Mouse (Mus musculus): Measurements from ENCODE around the gene Rimbp3. TPM values are rescaled to one million over a fixed set of nuclear protein-coding genes. Genes with fewer than 3 reads are reported as not detected.

Gene Rimbp3
- total RNA-seq, 1 experiment = 2.9 TPM

DNA sequence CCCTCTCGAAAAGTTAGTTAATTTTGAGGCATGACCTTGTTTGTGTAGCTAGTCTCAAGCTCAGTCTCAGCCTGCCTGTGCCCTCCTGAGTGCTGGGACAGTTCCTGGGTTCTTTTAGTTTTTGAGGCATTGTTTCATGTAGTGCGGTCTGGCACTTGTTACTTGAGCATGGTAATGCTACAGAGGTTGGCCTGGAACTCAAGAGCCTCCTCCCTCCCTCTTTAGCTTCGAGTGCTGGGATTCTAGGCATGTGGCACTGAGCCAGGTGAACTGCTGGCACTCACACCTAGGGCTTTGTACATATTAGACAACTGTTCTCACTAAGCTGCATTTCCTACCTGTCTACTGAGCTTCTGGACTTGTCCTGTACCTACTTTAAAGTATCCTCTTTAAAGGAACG, 39.3 kb downstream of the Rimbp3 start:
- Histone ChIP-seq H3K9ac (ENCODE audit: insufficient read depth, low read depth, low read length, poor library complexity, severe bottlenecking) (no peak overlapping the region; the same call in 1 of the 2 replicates), H3K4me1 (ENCODE audit: control insufficient read depth in 2 of 2, insufficient read depth in 2 of 2, low read length in 2 of 2, poor library complexity in 1 of 2) (peaks cover 39 to 56% of the 10 kb centered on the region in 2 experiments), H3K36me3 (ENCODE audit: control insufficient read depth, insufficient read depth, low read length, poor library complexity, severe bottlenecking) (no peaks in the 10 kb centered on the region), H3K27ac (ENCODE audit: insufficient read depth, low read depth, low read length, poor library complexity, severe bottlenecking) (no peak overlapping the region), H3K4me3 (ENCODE audit: insufficient read depth in 1 of 2, low read depth in 1 of 2, low read length in 2 of 2, poor library complexity in 1 of 2, severe bottlenecking in 1 of 2) (no peak overlapping the region), H3K9me3 (ENCODE audit: control insufficient read depth, insufficient read depth, low read depth, low read length) (no peaks in the 10 kb centered on the region)
- TF ChIP-seq MAFK (IDR thresholded peaks at IDR 0.05; ENCODE audit: insufficient read depth, low read depth, low read length) = no peak
- no peak for TF ChIP-seq CHD2 (IDR thresholded peaks at IDR 0.05; ENCODE audit: low read depth, low read length)
- no peak for TF ChIP-seq ZC3H11A (IDR thresholded peaks at IDR 0.05; ENCODE audit: borderline replicate concordance, low read depth, low read length)
- no peak for TF ChIP-seq ZNF384 (IDR thresholded peaks at IDR 0.05; ENCODE audit: low read depth, low read length)
- no peak for TF ChIP-seq HCFC1 (IDR thresholded peaks at IDR 0.05; ENCODE audit: borderline replicate concordance, insufficient read depth, low read length)
- DNase-seq (ENCODE audit: low read depth, low spot score) = no peak
- in situ Hi-C loops (cut with MboI; ENCODE audit: low sequenced_read_pairs in 2 of 2, unreplicated experiment in 2 of 2) = no loop called here

DNA sequence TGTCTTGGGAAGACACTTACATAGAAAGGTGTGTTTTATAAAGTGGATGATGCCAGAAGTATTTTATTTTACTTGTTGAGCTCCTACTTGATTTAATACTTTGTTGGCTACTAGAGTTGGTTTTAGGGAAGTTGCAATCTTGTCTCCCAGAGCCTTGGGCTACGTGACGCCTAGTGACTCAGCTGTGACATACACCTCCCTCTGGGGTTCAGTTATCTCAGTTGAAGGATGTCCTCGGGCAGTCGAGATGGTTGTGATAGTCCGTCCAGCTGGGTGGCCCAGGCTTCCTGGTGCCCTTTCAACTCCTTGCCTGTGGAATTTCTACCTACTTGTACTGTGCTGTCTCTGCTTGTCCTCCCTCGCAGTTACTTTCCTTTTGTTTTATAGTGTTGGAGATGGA, 40.7 kb downstream of the Rimbp3 start:
- in situ Hi-C loops (cut with MboI; ENCODE audit: low sequenced_read_pairs in 2 of 2, unreplicated experiment in 2 of 2) = no loop called here
- H3K4me3 ChIP-seq (ENCODE audit: insufficient read depth in 1 of 2, low read depth in 1 of 2, low read length in 2 of 2, poor library complexity in 1 of 2, severe bottlenecking in 1 of 2) = no peak overlapping the region
- no peaks in the 10 kb centered on the region for H3K9me3 ChIP-seq (ENCODE audit: control insufficient read depth, insufficient read depth, low read depth, low read length)
- H3K36me3 ChIP-seq (ENCODE audit: control insufficient read depth, insufficient read depth, low read length, poor library complexity, severe bottlenecking) = no peaks in the 10 kb centered on the region
- no peak for DNase-seq (ENCODE audit: low read depth, low spot score)
- H3K9ac ChIP-seq (ENCODE audit: insufficient read depth, low read depth, low read length, poor library complexity, severe bottlenecking) = no peak overlapping the region
- peaks cover 44 to 62% of the 10 kb centered on the region in 2 experiments for H3K4me1 ChIP-seq (ENCODE audit: control insufficient read depth in 2 of 2, insufficient read depth in 2 of 2, low read length in 2 of 2, poor library complexity in 1 of 2)
- 0 out of 2 replicates have a peak overlapping the region, but pooled peaks have one; percentile 48 for H3K27ac ChIP-seq (ENCODE audit: insufficient read depth, low read depth, low read length, poor library complexity, severe bottlenecking)
- no peak for TF ChIP-seq MAFK (IDR thresholded peaks at IDR 0.05; ENCODE audit: insufficient read depth, low read depth, low read length)
- TF ChIP-seq CHD2 (IDR thresholded peaks at IDR 0.05; ENCODE audit: low read depth, low read length) = no peak
- TF ChIP-seq HCFC1 (IDR thresholded peaks at IDR 0.05; ENCODE audit: borderline replicate concordance, insufficient read depth, low read length) = no peak
- no peak for TF ChIP-seq ZNF384 (IDR thresholded peaks at IDR 0.05; ENCODE audit: low read depth, low read length)
- no peak for TF ChIP-seq ZC3H11A (IDR thresholded peaks at IDR 0.05; ENCODE audit: borderline replicate concordance, low read depth, low read length)

DNA sequence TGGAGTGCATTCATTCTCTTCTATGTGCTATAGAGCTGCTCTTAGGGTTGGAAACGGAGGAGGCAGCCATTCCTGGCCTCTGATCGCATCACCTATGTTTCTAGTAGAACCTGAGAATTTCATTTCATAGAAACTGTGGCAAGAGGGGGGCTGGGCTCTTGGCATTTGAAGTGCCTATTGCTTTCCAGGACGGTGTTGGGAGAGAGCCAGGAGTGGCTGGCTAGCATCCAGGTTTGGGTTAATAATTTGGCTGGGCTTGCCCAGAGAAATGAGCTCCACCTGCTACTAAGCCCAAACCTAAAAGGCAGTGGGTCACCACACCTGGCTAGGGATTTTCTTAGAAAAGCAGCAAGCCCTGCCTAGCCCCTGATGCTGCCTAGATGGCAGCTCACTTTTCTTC, 43.1 kb downstream of the Rimbp3 start:
- no peaks in the 10 kb centered on the region for H3K9me3 ChIP-seq (ENCODE audit: control insufficient read depth, insufficient read depth, low read depth, low read length)
- no peak for DNase-seq (ENCODE audit: low read depth, low spot score)
- H3K4me1 ChIP-seq (ENCODE audit: control insufficient read depth in 2 of 2, insufficient read depth in 2 of 2, low read length in 2 of 2, poor library complexity in 1 of 2) = peaks cover 29 to 54% of the 10 kb centered on the region in 2 experiments
- no peak for TF ChIP-seq CHD2 (IDR thresholded peaks at IDR 0.05; ENCODE audit: low read depth, low read length)
- TF ChIP-seq ZNF384 (IDR thresholded peaks at IDR 0.05; ENCODE audit: low read depth, low read length) = no peak
- no peak for TF ChIP-seq ZC3H11A (IDR thresholded peaks at IDR 0.05; ENCODE audit: borderline replicate concordance, low read depth, low read length)
- H3K4me3 ChIP-seq (ENCODE audit: insufficient read depth in 1 of 2, low read depth in 1 of 2, low read length in 2 of 2, poor library complexity in 1 of 2, severe bottlenecking in 1 of 2) = no peak overlapping the region
- in situ Hi-C loops (cut with MboI; ENCODE audit: low sequenced_read_pairs in 2 of 2, unreplicated experiment in 2 of 2) = no loop called here
- no peak overlapping the region; the same call in 1 of the 2 replicates for H3K9ac ChIP-seq (ENCODE audit: insufficient read depth, low read depth, low read length, poor library complexity, severe bottlenecking)
- peak overlapping the region; percentile 76 for H3K27ac ChIP-seq (ENCODE audit: insufficient read depth, low read depth, low read length, poor library complexity, severe bottlenecking)
- peaks cover 11% of the 10 kb centered on the region for H3K36me3 ChIP-seq (ENCODE audit: control insufficient read depth, insufficient read depth, low read length, poor library complexity, severe bottlenecking)

DNA sequence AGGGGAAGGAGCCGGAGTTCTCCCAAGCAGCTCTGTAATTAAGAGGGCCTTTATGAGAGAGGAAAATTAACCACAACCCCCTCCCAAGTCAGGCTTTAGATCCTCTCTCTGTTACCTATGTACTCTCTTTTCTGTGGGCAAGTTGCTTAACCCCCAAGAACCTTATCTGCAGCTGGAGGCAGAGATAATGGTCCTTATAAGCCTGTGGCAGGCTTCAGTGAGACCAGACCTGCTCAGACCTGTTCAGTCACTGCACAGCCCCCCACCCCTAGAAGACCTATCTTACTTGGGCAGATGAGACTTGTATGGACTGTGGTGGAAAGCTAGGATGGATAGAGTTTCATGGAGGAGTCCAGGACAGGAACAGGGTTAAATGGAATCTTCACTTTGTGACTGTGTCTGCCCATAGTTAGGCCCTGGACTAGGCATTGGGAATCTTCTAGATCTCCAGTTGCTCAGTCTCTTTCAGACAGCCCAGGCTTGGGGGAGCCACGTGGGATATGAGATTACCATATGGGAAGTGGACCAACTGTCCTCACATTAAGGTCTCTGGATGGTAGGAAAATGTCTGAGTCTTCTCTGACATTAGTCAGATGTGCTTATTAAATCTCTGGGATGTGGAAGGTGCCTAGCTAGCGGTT, 43.8 kb downstream of the Rimbp3 start:
- Histone ChIP-seq H3K4me1 (ENCODE audit: control insufficient read depth in 2 of 2, insufficient read depth in 2 of 2, low read length in 2 of 2, poor library complexity in 1 of 2) (peaks cover 29 to 54% of the 10 kb centered on the region in 2 experiments), H3K9ac (ENCODE audit: insufficient read depth, low read depth, low read length, poor library complexity, severe bottlenecking) (peak overlapping the region; percentile 18; the same call in 1 of the 2 replicates), H3K4me3 (ENCODE audit: insufficient read depth in 1 of 2, low read depth in 1 of 2, low read length in 2 of 2, poor library complexity in 1 of 2, severe bottlenecking in 1 of 2) (no peak overlapping the region), H3K36me3 (ENCODE audit: control insufficient read depth, insufficient read depth, low read length, poor library complexity, severe bottlenecking) (peaks cover 14% of the 10 kb centered on the region), H3K27ac (ENCODE audit: insufficient read depth, low read depth, low read length, poor library complexity, severe bottlenecking) (peak overlapping the region; percentile 76; the same call in 1 of the 2 replicates), H3K9me3 (ENCODE audit: control insufficient read depth, insufficient read depth, low read depth, low read length) (no peaks in the 10 kb centered on the region)
- TF ChIP-seq ZC3H11A (IDR thresholded peaks at IDR 0.05; ENCODE audit: borderline replicate concordance, low read depth, low read length) (no peak), ZNF384 (IDR thresholded peaks at IDR 0.05; ENCODE audit: low read depth, low read length) (no peak), MAFK (IDR thresholded peaks at IDR 0.05; ENCODE audit: insufficient read depth, low read depth, low read length) (no peak), CHD2 (IDR thresholded peaks at IDR 0.05; ENCODE audit: low read depth, low read length) (no peak), HCFC1 (IDR thresholded peaks at IDR 0.05; ENCODE audit: borderline replicate concordance, insufficient read depth, low read length) (no peak)
- DNase-seq (ENCODE audit: low read depth, low spot score) = no peak
- in situ Hi-C loops (cut with MboI; ENCODE audit: low sequenced_read_pairs in 2 of 2, unreplicated experiment in 2 of 2) = no loop called here

Data from ES-E14 (cell line).